Mouse (Mus musculus) embryonic facial prominence, embryonic 12.5 days (tissue): ENCODE data around the gene Tmem208. TPM values are rescaled to one million over a fixed set of nuclear protein-coding genes. Genes with fewer than 3 reads are reported as not detected.
"Not testable (repeated sequence)": the region's sequence is repeated elsewhere in the genome, so short reads cannot be mapped to it uniquely, and the experiment has no call there.

ENCODE experiments used
- ATAC-seq: fragments of 200-750 bp; cut with Nextera tagmentation; 2 replicates; pipeline ENCODE4 v1.8.0; 2017; ENCODE audit not compliant: insufficient number of reproducible peaks, insufficient read depth, low FRiP score, low TSS enrichment
- H3K27ac ChIP-seq: fragments of 300-500 bp; sonication (generic); 2 replicates; pipeline ENCODE4 v1.5.1; 2016; ENCODE audit warnings: mild to moderate bottlenecking
- H3K27me3 ChIP-seq: fragments of 300-500 bp; sonication (generic); 2 replicates; pipeline ENCODE4 v1.6.1; 2016; ENCODE audit warnings: mild to moderate bottlenecking, moderate library complexity
- H3K36me3 ChIP-seq: fragments of 300-500 bp; sonication (generic); 2 replicates; pipeline ENCODE4 v1.6.1; 2016; ENCODE audit warnings: mild to moderate bottlenecking
- H3K4me1 ChIP-seq: fragments of 300-500 bp; sonication (generic); 2 replicates; pipeline ENCODE4 v1.6.1; 2016
- H3K4me2 ChIP-seq: fragments of 300-500 bp; sonication (generic); replicated peaks from 2 replicates; pipeline ENCODE4 v1.6.1; 2016; ENCODE audit warnings: mild to moderate bottlenecking, moderate library complexity
- H3K4me3 ChIP-seq: fragments of 300-500 bp; sonication (generic); 2 replicates; pipeline ENCODE4 v1.5.1; 2016; ENCODE audit warnings: mild to moderate bottlenecking
- H3K9ac ChIP-seq: fragments of 300-500 bp; sonication (generic); 2 replicates; pipeline ENCODE4 v1.6.1; 2016; ENCODE audit warnings: mild to moderate bottlenecking, moderate library complexity
- H3K9me3 ChIP-seq: fragments of 300-500 bp; sonication (generic); 2 replicates; pipeline ENCODE4 v1.6.1; 2016; ENCODE audit warnings: mild to moderate bottlenecking, moderate library complexity
- WGBS: fragments of 180-500 bp; shearing (Covaris S2); methylation state at CpG from one replicate; pipeline ENCODE4 v1.1.7; 2016; 5-methylcytosine and 5-hydroxymethylcytosine counted together
- polyA plus RNA-seq: library from polyadenylated mRNA; unstranded; fragments of >200 nt; fragmentation: Nextera tagmentation; extraction: Ambion mirVana; gene quantifications from 2 replicates; pipeline ENCODE4 v1.2.1, GENCODE M21; 2016

Tmem208 gene
- polyA plus RNA-seq, 1 experiment from 2014 or later, result 103 TPM

GRCm38 (mm10) chr8:105290554-105291314, 35.4 kb upstream of the Tmem208 start:
- H3K9ac ChIP-seq, result no peak overlapping the region
- peaks cover 19% of the 10 kb centered on the region for H3K27me3 ChIP-seq
- WGBS, result 5% methylated on average over 31 of the region's 31 CpGs
- H3K4me2 ChIP-seq, result peak overlapping the region; percentile 84
- H3K27ac ChIP-seq, result no peak overlapping the region
- no peaks in the 10 kb centered on the region for H3K9me3 ChIP-seq
- peak overlapping the region; percentile 44 for H3K4me3 ChIP-seq
- H3K36me3 ChIP-seq, result no peaks in the 10 kb centered on the region
- H3K4me1 ChIP-seq, result peaks cover 24% of the 10 kb centered on the region
- no peak for ATAC-seq

DNA sequence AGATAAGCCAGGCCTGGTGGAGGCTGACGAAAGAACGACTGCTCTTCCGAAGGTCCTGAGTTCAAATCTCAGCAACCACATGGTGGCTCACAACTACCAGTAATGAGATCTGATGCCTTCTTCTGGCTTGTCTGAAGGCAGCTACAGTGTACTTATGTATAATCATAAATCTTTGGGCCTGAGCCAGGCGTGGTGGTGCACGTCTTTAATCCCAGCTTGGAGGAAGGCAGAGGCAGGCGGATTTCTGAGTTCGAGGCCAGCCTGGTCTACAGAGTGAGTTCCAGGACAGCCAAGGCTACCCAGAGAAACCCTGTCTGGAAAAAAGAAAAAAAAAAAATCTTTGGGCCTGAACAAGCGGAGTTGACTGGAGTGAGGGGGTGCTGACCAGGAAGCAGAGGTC, 34.8 kb upstream of the Tmem208 start:
- 87% methylated on average over 8 of the region's 8 CpGs for WGBS
- not testable (repeated sequence) for H3K4me2 ChIP-seq, H3K27ac ChIP-seq, H3K9me3 ChIP-seq, ATAC-seq, H3K4me3 ChIP-seq, H3K9ac ChIP-seq, H3K36me3 ChIP-seq
- H3K27me3 ChIP-seq, result peaks cover 19% of the 10 kb centered on the region
- peaks cover 24% of the 10 kb centered on the region for H3K4me1 ChIP-seq

DNA sequence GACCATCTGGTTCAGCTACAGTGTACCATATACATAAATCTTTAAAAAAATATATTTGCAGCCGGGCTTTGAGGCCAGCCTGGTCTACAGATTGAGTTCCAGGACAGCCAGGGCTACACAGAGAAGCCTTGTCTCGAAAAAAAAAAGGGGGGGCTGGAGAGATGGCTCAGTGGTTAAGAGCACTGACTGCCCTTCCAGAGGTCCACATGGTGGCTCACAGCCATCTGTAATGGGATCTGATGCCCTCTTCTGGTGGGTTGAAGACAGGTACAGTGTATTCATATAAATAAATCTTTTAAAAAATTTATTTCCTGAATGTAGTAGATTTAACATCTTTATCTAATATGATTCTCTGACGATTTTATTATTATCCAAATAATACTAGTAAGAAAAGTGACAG, 34.4 kb upstream of the Tmem208 start:
- H3K4me3 ChIP-seq, H3K9me3 ChIP-seq, H3K9ac ChIP-seq, H3K27ac ChIP-seq, H3K4me2 ChIP-seq, ATAC-seq, H3K36me3 ChIP-seq: not testable (repeated sequence)
- WGBS, result 64% methylated on average over 3 of the region's 3 CpGs
- Histone ChIP-seq H3K4me1 (peaks cover 24% of the 10 kb centered on the region), H3K27me3 (peaks cover 19% of the 10 kb centered on the region)

DNA sequence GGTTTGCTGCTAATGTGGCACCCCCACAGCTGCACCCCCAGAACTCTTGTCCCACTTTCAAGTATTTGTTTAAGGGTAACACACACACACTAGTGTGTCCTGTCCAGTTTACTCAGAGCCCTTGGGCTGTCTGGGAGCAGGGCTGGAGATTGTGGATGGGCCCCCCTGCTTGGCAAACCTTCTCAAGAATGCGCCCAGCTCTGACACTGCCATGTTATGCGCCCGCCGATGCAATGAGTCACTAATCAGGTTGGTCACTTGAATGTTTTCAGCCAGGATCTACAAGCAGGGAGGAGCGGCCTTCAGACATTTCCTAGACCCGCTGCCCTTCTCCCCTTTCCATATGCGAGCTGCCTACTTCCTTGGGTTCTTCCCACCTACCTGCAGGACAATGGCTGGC, 33.7 kb upstream of the Tmem208 start:
- WGBS, result 78% methylated on average over 7 of the region's 7 CpGs
- Histone ChIP-seq H3K9ac (no peak overlapping the region), H3K4me3 (no peak overlapping the region), H3K4me2 (no peak overlapping the region), H3K4me1 (peaks cover 24% of the 10 kb centered on the region), H3K9me3 (no peaks in the 10 kb centered on the region), H3K27ac (no peak overlapping the region), H3K36me3 (no peaks in the 10 kb centered on the region), H3K27me3 (peaks cover 19% of the 10 kb centered on the region)
- no peak for ATAC-seq

DNA sequence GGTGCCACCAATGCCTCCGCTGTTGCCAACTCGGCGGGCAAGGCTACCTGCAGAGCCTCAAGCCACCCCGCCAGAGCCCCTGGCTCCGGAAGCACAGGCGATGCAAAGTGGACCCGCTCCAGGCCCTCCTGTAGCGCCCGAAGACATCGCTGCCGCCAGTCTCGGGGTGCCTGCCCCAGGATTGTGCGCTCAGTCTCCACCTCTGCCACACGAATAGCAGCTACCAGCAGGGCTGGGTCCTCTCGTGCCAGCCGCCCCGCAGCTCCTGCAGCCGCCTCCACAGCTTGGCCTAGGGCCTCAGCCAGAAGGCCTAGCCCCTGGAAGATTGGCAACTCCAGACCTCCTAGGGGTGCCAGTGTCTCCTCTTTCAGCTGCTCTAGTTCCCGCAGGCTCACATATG, 32.7 kb upstream of the Tmem208 start:
- Histone ChIP-seq H3K4me1 (peaks cover 22% of the 10 kb centered on the region), H3K9me3 (no peaks in the 10 kb centered on the region), H3K4me2 (no peak overlapping the region), H3K27ac (no peak overlapping the region), H3K9ac (no peak overlapping the region), H3K36me3 (no peaks in the 10 kb centered on the region), H3K4me3 (no peak overlapping the region), H3K27me3 (peaks cover 19% of the 10 kb centered on the region)
- WGBS, result 68% methylated on average over 19 of the region's 19 CpGs
- ATAC-seq, result no peak

DNA sequence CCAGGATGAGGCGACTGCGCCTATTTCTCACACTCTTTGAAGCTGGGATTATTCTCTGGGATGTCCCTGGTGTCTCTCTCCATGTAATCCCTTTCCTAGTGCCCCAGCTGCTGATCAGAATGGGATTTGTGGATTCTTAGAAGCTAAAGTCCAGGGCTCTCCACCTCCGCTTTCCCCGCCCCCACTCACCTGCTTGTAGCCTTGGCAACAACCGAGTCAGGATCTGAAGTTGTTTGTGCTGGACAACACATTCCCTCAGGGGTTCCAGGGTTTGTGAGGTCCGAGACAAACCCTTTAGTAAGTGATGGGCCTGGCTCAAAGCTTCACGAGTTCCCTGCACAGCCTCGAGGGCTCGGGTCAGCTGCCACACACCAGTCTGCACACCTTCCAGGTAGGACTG, 31.4 kb upstream of the Tmem208 start:
- Histone ChIP-seq H3K9me3 (no peaks in the 10 kb centered on the region), H3K27ac (no peak overlapping the region), H3K4me1 (peaks cover 22% of the 10 kb centered on the region), H3K27me3 (peaks cover 19% of the 10 kb centered on the region), H3K9ac (no peak overlapping the region), H3K4me2 (0 out of 2 replicates have a peak overlapping the region, but pooled peaks have one; percentile 8), H3K36me3 (peaks cover 7% of the 10 kb centered on the region), H3K4me3 (no peak overlapping the region)
- ATAC-seq, result no peak
- WGBS, result 62% methylated on average over 9 of the region's 9 CpGs

DNA sequence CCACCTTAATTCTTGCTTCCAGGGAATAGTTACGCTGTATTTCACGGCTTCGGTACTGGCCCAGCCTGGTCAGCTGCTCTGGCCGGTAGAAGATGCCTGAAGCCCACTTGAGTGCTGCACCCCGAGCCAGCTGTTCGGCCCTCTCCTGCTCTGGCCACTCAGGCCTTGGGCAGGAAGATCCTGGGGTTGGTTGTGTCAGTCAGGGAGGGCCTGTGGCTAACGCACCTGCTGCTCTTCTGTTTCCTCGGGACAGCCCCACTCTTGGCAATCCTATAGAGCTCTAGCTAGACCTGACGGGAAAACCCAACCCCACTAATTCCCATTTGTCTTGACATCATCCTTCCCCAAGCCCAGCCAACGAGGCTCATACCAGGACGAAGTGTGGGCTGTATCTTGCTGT, 30.9 kb upstream of the Tmem208 start:
- 73% methylated on average over 11 of the region's 11 CpGs for WGBS
- no peak overlapping the region for H3K27ac ChIP-seq
- H3K4me2 ChIP-seq, result no peak overlapping the region
- H3K27me3 ChIP-seq, result peaks cover 14% of the 10 kb centered on the region
- no peak for ATAC-seq
- peaks cover 12% of the 10 kb centered on the region for H3K36me3 ChIP-seq
- H3K4me1 ChIP-seq, result peaks cover 17% of the 10 kb centered on the region
- no peaks in the 10 kb centered on the region for H3K9me3 ChIP-seq
- H3K9ac ChIP-seq, result no peak overlapping the region
- H3K4me3 ChIP-seq, result no peak overlapping the region

- Histone ChIP-seq H3K27me3 (peaks cover 8% of the 10 kb centered on the region; the same call in 1 of the 2 replicates), H3K4me3 (peak within 1 kb of the TSS; percentile 96), H3K4me1 (peaks cover 11% of the 10 kb centered on the region), H3K9ac (no peak within 1 kb of the TSS), H3K9me3 (no peaks in the 10 kb centered on the region), H3K27ac (no peak within 1 kb of the TSS), H3K36me3 (peaks cover 20% of the 10 kb centered on the region), H3K4me2 (peak within 1 kb of the TSS; percentile 98)
- WGBS, result 66% methylated on average over 11 of the region's 11 CpGs
- ATAC-seq, result no peak
Measured at GRCm38 (mm10) chr8:105295895-105296573, 30.1 kb upstream of the Tmem208 start, which contains the start of gene Exoc3l. TSS of gene Exoc3l (minus strand) at chr8:105296101.

DNA sequence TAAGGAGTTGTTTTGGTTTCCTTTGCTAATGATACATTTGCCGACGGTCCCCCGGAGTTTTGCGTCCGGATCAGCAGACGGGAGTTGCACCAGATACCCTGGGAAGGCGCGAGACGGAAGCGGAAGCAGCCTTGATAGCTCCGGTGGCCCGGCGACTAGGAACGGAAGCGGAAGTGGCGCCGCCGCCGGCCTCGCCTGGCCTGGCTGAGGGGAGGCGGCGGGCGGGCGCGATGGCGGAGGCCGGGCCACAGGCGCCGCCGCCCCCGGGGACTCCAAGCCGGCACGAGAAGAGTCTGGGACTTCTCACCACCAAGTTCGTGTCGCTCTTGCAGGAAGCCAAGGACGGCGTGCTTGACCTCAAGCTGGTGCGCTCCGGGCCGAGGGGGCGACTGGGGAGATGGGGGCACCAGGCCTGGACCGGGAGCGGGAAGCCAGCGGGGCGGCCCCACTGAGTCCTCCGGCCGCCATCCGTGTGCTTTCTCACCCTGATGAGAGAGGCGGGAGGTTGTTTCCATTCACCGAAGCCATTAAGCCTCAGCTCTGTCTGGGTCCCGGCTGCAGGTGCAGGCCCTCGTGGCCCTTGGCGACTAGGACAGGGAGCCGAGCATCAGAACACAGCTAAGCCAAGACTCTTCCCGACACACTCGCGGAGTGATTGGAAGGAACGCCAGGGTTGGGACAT, 28.5 kb upstream of the Tmem208 start, which contains the start of gene E2f4:
E2f4 (plus strand) TSS at position 153 of the 682 bp plus-strand sequence.
- Histone ChIP-seq H3K9ac (peak within 1 kb of the TSS; percentile 93), H3K27me3 (peaks cover 8% of the 10 kb centered on the region; the same call in 1 of the 2 replicates), H3K27ac (peak within 1 kb of the TSS; percentile 50; the same call in 1 of the 2 replicates), H3K4me1 (peaks cover 11% of the 10 kb centered on the region), H3K4me3 (peak within 1 kb of the TSS; percentile 96), H3K4me2 (peak within 1 kb of the TSS; percentile 98), H3K36me3 (peaks cover 36% of the 10 kb centered on the region), H3K9me3 (no peaks in the 10 kb centered on the region)
- peak; percentile 73 for ATAC-seq
- WGBS, result under 1% methylated on average over 53 of the region's 58 CpGs

DNA sequence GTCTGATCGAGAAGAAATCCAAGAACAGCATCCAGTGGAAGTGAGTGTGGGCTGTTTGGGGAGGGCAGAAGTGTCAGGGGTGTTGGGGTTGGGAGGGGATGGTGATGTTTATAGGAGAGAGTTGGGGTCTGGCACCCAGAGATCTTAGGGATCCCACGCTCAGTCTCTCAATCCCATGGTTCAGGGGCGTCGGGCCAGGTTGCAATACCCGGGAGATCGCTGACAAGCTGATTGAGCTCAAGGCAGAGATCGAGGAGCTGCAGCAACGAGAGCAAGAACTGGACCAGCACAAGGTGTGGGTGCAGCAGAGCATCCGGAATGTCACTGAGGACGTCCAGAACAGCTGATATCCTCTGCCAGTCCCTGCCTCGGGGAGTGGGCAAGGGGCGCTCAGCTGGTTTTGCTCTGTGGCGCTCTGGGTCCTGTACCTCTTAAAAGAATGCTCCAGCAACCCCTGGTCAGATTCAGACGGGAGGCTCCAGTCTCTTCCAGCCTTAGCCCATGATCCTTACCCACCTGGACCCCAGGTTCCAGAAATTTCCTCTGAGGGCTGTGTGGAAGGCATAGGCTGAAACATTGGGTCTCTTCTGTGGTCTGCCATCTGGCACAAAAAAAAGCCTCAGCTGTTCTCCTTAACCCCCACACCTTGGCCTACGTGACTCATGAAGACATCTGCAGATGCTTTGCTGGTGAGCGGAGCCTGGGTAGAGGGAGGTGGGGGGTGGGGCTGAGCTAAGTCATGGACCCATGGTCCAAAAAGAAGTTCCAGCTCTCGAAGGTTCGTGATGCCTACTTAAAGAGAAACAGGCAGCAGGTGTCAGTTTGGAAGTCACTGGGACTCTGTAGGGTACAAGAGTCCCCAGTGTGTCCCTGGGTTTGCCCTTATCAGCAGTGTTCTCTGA, 27.6 kb upstream of the Tmem208 start:
- Histone ChIP-seq H3K4me2 (peak overlapping the region; percentile 98), H3K9me3 (no peaks in the 10 kb centered on the region), H3K9ac (peak overlapping the region; percentile 93), H3K27ac (no peak overlapping the region), H3K4me3 (peak overlapping the region; percentile 96), H3K4me1 (peaks cover 11% of the 10 kb centered on the region), H3K36me3 (peaks cover 45% of the 10 kb centered on the region), H3K27me3 (0 out of 2 replicates have a peak, but pooled peaks cover 3% of the 10 kb centered on the region)
- 55% methylated on average over 18 of the region's 18 CpGs for WGBS
- no peak for ATAC-seq

DNA sequence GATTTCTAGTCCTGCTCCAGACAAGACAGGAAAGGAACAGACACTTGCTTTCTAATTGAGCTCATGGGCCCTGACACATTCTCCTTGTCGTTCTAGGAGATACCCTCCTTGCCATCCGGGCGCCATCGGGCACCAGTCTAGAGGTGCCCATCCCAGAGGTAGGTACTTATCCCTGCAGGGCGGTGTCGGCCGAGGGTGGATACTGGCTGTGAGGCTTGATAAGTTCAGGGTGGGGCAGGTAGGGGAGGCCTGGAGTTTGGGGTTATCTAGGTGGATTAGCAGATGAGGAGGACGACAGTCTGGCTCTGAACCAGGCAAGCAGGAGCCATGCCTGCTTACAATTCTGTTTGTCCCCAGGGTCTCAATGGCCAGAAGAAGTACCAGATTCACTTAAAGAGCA, 26.2 kb upstream of the Tmem208 start:
- H3K9ac ChIP-seq, result no peak overlapping the region
- H3K9me3 ChIP-seq, result no peaks in the 10 kb centered on the region
- H3K4me3 ChIP-seq, result no peak overlapping the region
- H3K4me2 ChIP-seq, result no peak overlapping the region
- no peak for ATAC-seq
- peaks cover 19% of the 10 kb centered on the region for H3K4me1 ChIP-seq
- 92% methylated on average over 8 of the region's 8 CpGs for WGBS
- peaks cover 54% of the 10 kb centered on the region for H3K36me3 ChIP-seq
- H3K27me3 ChIP-seq, result no peaks in the 10 kb centered on the region
- no peak overlapping the region for H3K27ac ChIP-seq
